Mouse (Mus musculus) forebrain, embryonic 14.5 days (tissue): ENCODE measurements at regions not wholly inside any gene's neighbourhood (a gene's known extent, or its start where the extent isn't known, plus 50 kb on each side); places are given as distances from the start of the nearest gene placed in this dataset.

Source experiments
- ATAC-seq: fragments of 200-750 bp; cut with Nextera tagmentation; 2 replicates; pipeline ENCODE4 v1.8.0; 2017; ENCODE audit warnings: mild to moderate bottlenecking, moderate library complexity
- DNase-seq: peaks from one replicate; pipeline ENCODE4 v3.0.0-alpha.2; 2015; ENCODE audit warnings: low spot score
- H3K27ac ChIP-seq: fragments of 300-500 bp; sonication (generic); 2 replicates; pipeline ENCODE4 v1.5.1; 2014; ENCODE audit warnings: low read depth, mild to moderate bottlenecking, control low read depth, low read length, moderate library complexity
- H3K27me3 ChIP-seq: fragments of 300-500 bp; sonication (generic); replicated peaks from 2 replicates; pipeline ENCODE4 v1.6.1; 2014; ENCODE audit warnings: low read length, control low read depth, mixed read lengths; ENCODE audit not compliant: control insufficient read depth, insufficient read depth
- H3K36me3 ChIP-seq: fragments of 300-500 bp; sonication (generic); 2 replicates; pipeline ENCODE4 v1.6.1; 2014; ENCODE audit warnings: low read length, control low read depth; ENCODE audit not compliant: control insufficient read depth, insufficient read depth
- H3K4me1 ChIP-seq: fragments of 300-500 bp; sonication (generic); 2 replicates; pipeline ENCODE4 v1.6.1; 2014; ENCODE audit warnings: antibody characterized with exemption, low read length, control low read depth; ENCODE audit not compliant: control insufficient read depth, insufficient read depth
- H3K4me2 ChIP-seq: fragments of 300-500 bp; sonication (generic); 2 replicates; pipeline ENCODE4 v1.6.1; 2014; ENCODE audit warnings: mild to moderate bottlenecking, control low read depth, low read length
- H3K4me3 ChIP-seq: fragments of 300-500 bp; sonication (generic); 2 replicates; pipeline ENCODE4 v1.5.1; 2014; ENCODE audit warnings: low read depth, low read length, control low read depth
- H3K9ac ChIP-seq: fragments of 300-500 bp; sonication (generic); 2 replicates; pipeline ENCODE4 v1.6.1; 2014; ENCODE audit warnings: mild to moderate bottlenecking, low read length, control low read depth, moderate library complexity
- H3K9me3 ChIP-seq: fragments of 300-500 bp; sonication (generic); replicated peaks from 2 replicates; pipeline ENCODE4 v1.6.1; 2016; ENCODE audit warnings: low read length, control low read depth, mixed read lengths; ENCODE audit not compliant: control insufficient read depth
- WGBS: fragments of 180-500 bp; shearing (Covaris S2); extraction: QIAGEN DNeasy Blood & Tissue Kit; methylation state at CpG from one replicate; pipeline ENCODE4 v1.1.7; 2014; 5-methylcytosine and 5-hydroxymethylcytosine counted together

GRCm38 (mm10) chr9:90388401-90388800, 117.8 kb upstream of the Tbc1d2b start:
- ATAC-seq (no peak), DNase-seq (no peak)
- no peaks in the 10 kb centered on the region for H3K36me3 ChIP-seq
- no peak overlapping the region for H3K9ac ChIP-seq
- H3K4me1 ChIP-seq, result no peaks in the 10 kb centered on the region
- H3K9me3 ChIP-seq, result no peaks in the 10 kb centered on the region
- H3K27ac ChIP-seq, result no peak overlapping the region
- WGBS, result 75% methylated on average over 2 of the region's 2 CpGs
- H3K27me3 ChIP-seq, result no peaks in the 10 kb centered on the region
- H3K4me2 ChIP-seq, result no peak overlapping the region
- H3K4me3 ChIP-seq, result no peak overlapping the region

GRCm38 (mm10) chr9:90385047-90385446, 114.4 kb upstream of the Tbc1d2b start:
- H3K27me3 ChIP-seq, result no peaks in the 10 kb centered on the region
- no peak overlapping the region for H3K9ac ChIP-seq
- H3K4me3 ChIP-seq, result no peak overlapping the region
- ATAC-seq (no peak), DNase-seq (peak; percentile 29)
- no peaks in the 10 kb centered on the region for H3K9me3 ChIP-seq
- no peak overlapping the region for H3K4me2 ChIP-seq
- H3K4me1 ChIP-seq, result no peaks in the 10 kb centered on the region
- H3K36me3 ChIP-seq, result no peaks in the 10 kb centered on the region
- H3K27ac ChIP-seq, result no peak overlapping the region

- Histone ChIP-seq H3K27ac (no peak overlapping the region), H3K9ac (no peak overlapping the region), H3K36me3 (no peaks in the 10 kb centered on the region), H3K9me3 (no peaks in the 10 kb centered on the region), H3K27me3 (no peaks in the 10 kb centered on the region), H3K4me3 (no peak overlapping the region), H3K4me1 (no peaks in the 10 kb centered on the region), H3K4me2 (no peak overlapping the region)
- DNase-seq, result no peak
- no peak for ATAC-seq
Measured at GRCm38 (mm10) chr9:90380099-90380498, 109.5 kb upstream of the Tbc1d2b start.

- H3K27ac ChIP-seq, result no peak overlapping the region
- ATAC-seq, result peak; percentile 66; the same call in 1 of the 2 replicates
- DNase-seq, result peak; percentile 68
Measured at GRCm38 (mm10) chr9:90369568-90369967, 99.0 kb upstream of the Tbc1d2b start.

GRCm38 (mm10) chr9:90367745-90368144, 97.1 kb upstream of the Tbc1d2b start:
- 86% methylated on average over 3 of the region's 3 CpGs for WGBS
- Histone ChIP-seq H3K36me3 (no peaks in the 10 kb centered on the region), H3K9me3 (no peaks in the 10 kb centered on the region), H3K4me3 (no peak overlapping the region), H3K27me3 (no peaks in the 10 kb centered on the region), H3K27ac (no peak overlapping the region), H3K9ac (no peak overlapping the region), H3K4me2 (no peak overlapping the region), H3K4me1 (no peaks in the 10 kb centered on the region)
- DNase-seq, result peak; percentile 1
- ATAC-seq, result no peak

More at GRCm38 (mm10) chr9:90369568-90369967, 99.0 kb upstream of the Tbc1d2b start:
- Histone ChIP-seq H3K4me3 (no peak overlapping the region), H3K4me2 (no peak overlapping the region), H3K36me3 (no peaks in the 10 kb centered on the region), H3K27me3 (no peaks in the 10 kb centered on the region), H3K9ac (no peak overlapping the region), H3K4me1 (no peaks in the 10 kb centered on the region), H3K9me3 (no peaks in the 10 kb centered on the region)
- WGBS, result 66% methylated on average over 2 of the region's 2 CpGs

GRCm38 (mm10) chr9:90326531-90326930, 55.9 kb upstream of the Tbc1d2b start:
- WGBS, result 90% methylated on average over 4 of the region's 4 CpGs
- ATAC-seq, result no peak
- H3K9me3 ChIP-seq, result no peaks in the 10 kb centered on the region
- no peak for DNase-seq
- no peak overlapping the region for H3K4me2 ChIP-seq
- no peak overlapping the region for H3K4me3 ChIP-seq
- H3K36me3 ChIP-seq, result no peaks in the 10 kb centered on the region
- H3K27me3 ChIP-seq, result no peaks in the 10 kb centered on the region
- no peaks in the 10 kb centered on the region for H3K4me1 ChIP-seq
- no peak overlapping the region for H3K27ac ChIP-seq
- no peak overlapping the region for H3K9ac ChIP-seq
